Mouse (Mus musculus) liver, adult 2 months (tissue): ENCODE results near the gene Cercam.

Experiments
- CTCF ChIP-seq: fragments of 200-500 bp; IDR thresholded peaks from 2 replicates; pipeline ENCODE4 v1.5.1; 2011; ENCODE audit warnings: low read depth, low read length, control low read depth
- POLR2A ChIP-seq: fragments of 200-500 bp; IDR thresholded peaks from 2 replicates; pipeline ENCODE4 v1.6.1; 2011; ENCODE audit warnings: low read length, control low read depth; ENCODE audit not compliant: insufficient read depth; ENCODE audit errors: extremely low read depth

- TF ChIP-seq CTCF (peak; percentile 32; the same call in 1 of the 2 replicates), POLR2A (no peak)
Measured at GRCm38 (mm10) chr2:29910042-29910441, 41.1 kb downstream of the Cercam start.
